Mouse (Mus musculus) spleen, postnatal 36 days (tissue): Measurements from ENCODE around the gene Rfx7.

Experiments used
- DNase-seq, 2 experiments: peaks; one replicate each; pipeline ENCODE4 v3.0.0; 2022; ENCODE audit warnings: low spot score in 2 of 2, mixed read lengths in 1 of 2

Gene Rfx7

GRCm38 (mm10) chr9:72543590-72543989 lies 11.6 kb downstream of the Rfx7 start:
- peak; percentile 16 to 23 for DNase-seq

GRCm38 (mm10) chr9:72558780-72559179 lies 26.7 kb downstream of the Rfx7 start:
- no peak for DNase-seq

- no peak for DNase-seq
Observed at GRCm38 (mm10) chr9:72560316-72560715, 28.3 kb downstream of the Rfx7 start.

- DNase-seq = no peak
Observed at GRCm38 (mm10) chr9:72563277-72563676, 31.2 kb downstream of the Rfx7 start.

- DNase-seq = no peak
Observed at GRCm38 (mm10) chr9:72567116-72567515, 35.1 kb downstream of the Rfx7 start.

- DNase-seq = no peak
Observed at GRCm38 (mm10) chr9:72580216-72580615, 48.2 kb downstream of the Rfx7 start.

GRCm38 (mm10) chr9:72590861-72591260 lies 58.8 kb downstream of the Rfx7 start:
- DNase-seq = no peak

- DNase-seq = peak in 1 of 2 experiments; percentile 7
Observed at GRCm38 (mm10) chr9:72592016-72592415, 60.0 kb downstream of the Rfx7 start.

GRCm38 (mm10) chr9:72594656-72595055 lies 62.6 kb downstream of the Rfx7 start:
- peak; percentile 10 to 18 for DNase-seq

GRCm38 (mm10) chr9:72600142-72600541 lies 68.1 kb downstream of the Rfx7 start:
- no peak for DNase-seq

GRCm38 (mm10) chr9:72609771-72610170 lies 77.7 kb downstream of the Rfx7 start:
- no peak for DNase-seq

- DNase-seq = no peak
Observed at GRCm38 (mm10) chr9:72613884-72614283, 81.8 kb downstream of the Rfx7 start.

GRCm38 (mm10) chr9:72614786-72615480 lies 82.9 kb downstream of the Rfx7 start:
- DNase-seq = no peak

- no peak for DNase-seq
Observed at GRCm38 (mm10) chr9:72618037-72618436, 86.0 kb downstream of the Rfx7 start.

- no peak for DNase-seq
Observed at GRCm38 (mm10) chr9:72623605-72624004, 91.6 kb downstream of the Rfx7 start.

- no peak for DNase-seq
Observed at GRCm38 (mm10) chr9:72627598-72627997, 95.6 kb downstream of the Rfx7 start.

- no peak for DNase-seq
Observed at GRCm38 (mm10) chr9:72628591-72628990, 96.6 kb downstream of the Rfx7 start.

- no peak for DNase-seq
Observed at GRCm38 (mm10) chr9:72632198-72632597, 100.2 kb downstream of the Rfx7 start.

- no peak for DNase-seq
Observed at GRCm38 (mm10) chr9:72635134-72635533, 103.1 kb downstream of the Rfx7 start.

- no peak for DNase-seq
Observed at GRCm38 (mm10) chr9:72636547-72636946, 104.5 kb downstream of the Rfx7 start.

GRCm38 (mm10) chr9:72637243-72637642 lies 105.2 kb downstream of the Rfx7 start:
- DNase-seq = no peak

GRCm38 (mm10) chr9:72638951-72639842 lies 107.2 kb downstream of the Rfx7 start:
- no peak for DNase-seq
